Mouse (Mus musculus) embryonic fibroblast, embryonic 13.5 days (primary cell): ENCODE data around the gene Gm17509.

Source experiments
- CTCF ChIP-seq: IDR thresholded peaks from 2 replicates; pipeline ENCODE4 v1.5.1; 2011; ENCODE audit warnings: mild to moderate bottlenecking, control low read depth, low read length, moderate library complexity, borderline replicate concordance; ENCODE audit not compliant: insufficient read depth
- POLR2A ChIP-seq: IDR thresholded peaks from 2 replicates; pipeline ENCODE4 v1.6.1; 2011; ENCODE audit warnings: low read depth, mild to moderate bottlenecking, control low read depth, low read length, moderate library complexity

GRCm38 (mm10) chr13:117225561-117225960 is 4.7 kb upstream of the Gm17509 start:
- TF ChIP-seq CTCF (no peak), POLR2A (no peak)
